Mouse (Mus musculus): Measurements from ENCODE around the gene Slco4a1. TPM values are rescaled to one million over a fixed set of nuclear protein-coding genes. Genes with fewer than 3 reads are reported as not detected.
A peak's percentile ranks its signal among the peaks of the same experiment; 100 is the strongest.

Slco4a1 gene
- polyA plus RNA-seq, 1 experiment from 2014 or later, result 0.86 TPM

- WGBS (ENCODE audit: insufficient replicate concordance), result 66% methylated on average over 4 of the region's 4 CpGs
- Histone ChIP-seq H3K9ac (ENCODE audit: low read depth, low read length) (no peak overlapping the region), H3K9me3 (replicated peaks; ENCODE audit: control insufficient read depth, low read length) (no peaks in the 10 kb centered on the region), H3K4me1 (ENCODE audit: control insufficient read depth, low read depth, low read length) (peaks cover 7% of the 10 kb centered on the region), H3K36me3 (ENCODE audit: control insufficient read depth, insufficient read depth) (no peaks in the 10 kb centered on the region), H3K4me3 (ENCODE audit: low read depth, low read length) (no peak overlapping the region), H3K4me2 (ENCODE audit: low read depth, low read length) (no peak overlapping the region), H3K27me3 (ENCODE audit: control insufficient read depth, insufficient read depth, low read depth, low read length) (peaks cover 30% of the 10 kb centered on the region), H3K27ac (ENCODE audit: low read length) (no peak overlapping the region)
- no peak for ATAC-seq (ENCODE audit: low read depth)
Observed at GRCm38 (mm10) chr2:180459437-180459836, 3.4 kb downstream of the Slco4a1 start.

DNA sequence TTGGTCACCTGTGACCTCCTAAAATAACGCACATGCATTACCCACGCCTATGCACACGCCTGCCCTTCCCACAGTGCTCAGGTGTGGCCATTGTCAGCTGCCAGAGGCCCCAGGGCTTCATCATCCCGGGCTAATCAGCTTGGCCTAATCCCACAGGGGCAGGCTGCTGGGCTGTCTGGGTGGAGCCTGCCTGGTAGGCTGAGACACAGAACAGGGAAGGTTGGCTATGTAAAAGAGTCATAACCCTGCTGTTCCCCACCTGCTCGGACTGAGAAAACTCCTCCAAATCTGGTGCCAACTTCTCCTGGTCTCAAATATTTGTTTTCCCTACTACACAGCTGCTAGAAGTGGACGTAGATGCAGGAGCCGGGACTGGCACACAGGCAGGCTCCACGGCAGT is 4.8 kb downstream of the Slco4a1 start:
- Histone ChIP-seq H3K27me3 (ENCODE audit: control insufficient read depth, insufficient read depth, low read depth, low read length) (peaks cover 26% of the 10 kb centered on the region), H3K36me3 (ENCODE audit: control insufficient read depth, insufficient read depth) (no peaks in the 10 kb centered on the region), H3K4me2 (ENCODE audit: low read depth, low read length) (no peak overlapping the region), H3K4me1 (ENCODE audit: control insufficient read depth, low read depth, low read length) (peaks cover 4% of the 10 kb centered on the region), H3K27ac (ENCODE audit: low read length) (no peak overlapping the region), H3K9ac (ENCODE audit: low read depth, low read length) (no peak overlapping the region), H3K9me3 (replicated peaks; ENCODE audit: control insufficient read depth, low read length) (no peaks in the 10 kb centered on the region), H3K4me3 (ENCODE audit: low read depth, low read length) (no peak overlapping the region)
- 58% methylated on average over 8 of the region's 8 CpGs for WGBS (ENCODE audit: insufficient replicate concordance)
- ATAC-seq (ENCODE audit: low read depth), result no peak

- no peak overlapping the region for H3K4me2 ChIP-seq (ENCODE audit: low read depth, low read length)
- ATAC-seq (ENCODE audit: low read depth), result no peak
- no peak overlapping the region for H3K4me3 ChIP-seq (ENCODE audit: low read depth, low read length)
- 53% methylated on average over 8 of the region's 8 CpGs for WGBS (ENCODE audit: insufficient replicate concordance)
- H3K4me1 ChIP-seq (ENCODE audit: control insufficient read depth, low read depth, low read length), result no peaks in the 10 kb centered on the region
- no peaks in the 10 kb centered on the region for H3K36me3 ChIP-seq (ENCODE audit: control insufficient read depth, insufficient read depth)
- no peak overlapping the region for H3K27ac ChIP-seq (ENCODE audit: low read length)
- H3K9me3 ChIP-seq (replicated peaks; ENCODE audit: control insufficient read depth, low read length), result no peaks in the 10 kb centered on the region
- peaks cover 12% of the 10 kb centered on the region for H3K27me3 ChIP-seq (ENCODE audit: control insufficient read depth, insufficient read depth, low read depth, low read length)
- no peak overlapping the region for H3K9ac ChIP-seq (ENCODE audit: low read depth, low read length)
Observed at GRCm38 (mm10) chr2:180462593-180462992, 6.5 kb downstream of the Slco4a1 start.

DNA sequence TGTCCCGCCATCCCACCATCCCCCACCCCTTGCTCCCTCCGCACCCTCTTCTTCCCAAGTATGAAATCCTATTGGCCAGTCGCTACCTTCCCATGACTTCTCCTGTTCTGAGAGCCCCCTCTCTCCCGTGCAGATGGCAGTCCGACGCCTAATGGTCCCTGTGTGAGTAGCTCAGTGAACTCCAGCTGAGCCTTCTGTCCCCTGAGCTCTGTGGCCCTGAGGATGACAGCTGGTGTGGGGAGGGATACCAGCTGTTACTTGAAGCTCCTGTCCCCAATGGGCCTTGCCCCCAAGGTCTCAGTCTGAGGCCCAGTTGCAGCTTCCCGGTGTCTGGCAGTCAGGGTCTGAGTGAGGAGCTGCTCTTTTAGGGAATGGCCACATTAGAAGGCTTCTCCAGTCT is 10.5 kb downstream of the Slco4a1 start:
- no peaks in the 10 kb centered on the region for H3K4me1 ChIP-seq (ENCODE audit: control insufficient read depth, low read depth, low read length)
- H3K27ac ChIP-seq (ENCODE audit: low read length), result no peak overlapping the region
- WGBS (ENCODE audit: insufficient replicate concordance), result 67% methylated on average over 7 of the region's 7 CpGs
- no peaks in the 10 kb centered on the region for H3K9me3 ChIP-seq (replicated peaks; ENCODE audit: control insufficient read depth, low read length)
- H3K36me3 ChIP-seq (ENCODE audit: control insufficient read depth, insufficient read depth), result no peaks in the 10 kb centered on the region
- no peak overlapping the region for H3K4me2 ChIP-seq (ENCODE audit: low read depth, low read length)
- H3K9ac ChIP-seq (ENCODE audit: low read depth, low read length), result no peak overlapping the region
- ATAC-seq (ENCODE audit: low read depth), result no peak
- H3K27me3 ChIP-seq (ENCODE audit: control insufficient read depth, insufficient read depth, low read depth, low read length), result peaks cover 6% of the 10 kb centered on the region
- no peak overlapping the region for H3K4me3 ChIP-seq (ENCODE audit: low read depth, low read length)

DNA sequence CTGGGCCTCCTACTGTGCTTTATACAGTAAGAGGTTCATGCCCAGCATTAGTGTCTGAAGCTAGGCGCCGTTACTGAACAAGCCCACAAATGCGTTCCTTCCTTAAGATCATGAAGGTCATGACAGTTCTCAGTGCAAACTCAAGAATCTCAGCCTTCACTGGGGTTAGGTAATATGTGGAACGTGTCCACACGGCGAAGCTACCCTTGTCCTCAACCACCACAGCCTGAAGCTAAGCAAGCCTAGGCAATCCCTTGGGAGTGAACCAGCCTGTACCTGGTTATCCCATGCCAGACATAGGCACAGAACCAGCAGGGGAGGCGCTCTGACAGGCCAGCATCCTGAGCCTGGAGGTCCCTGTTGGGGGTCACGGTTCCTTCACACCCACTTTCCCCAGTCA is 12.8 kb downstream of the Slco4a1 start:
- Histone ChIP-seq H3K4me3 (ENCODE audit: low read depth, low read length) (no peak overlapping the region), H3K27me3 (ENCODE audit: control insufficient read depth, insufficient read depth, low read depth, low read length) (peaks cover 3% of the 10 kb centered on the region; the same call in 1 of the 2 replicates), H3K9me3 (replicated peaks; ENCODE audit: control insufficient read depth, low read length) (no peaks in the 10 kb centered on the region), H3K36me3 (ENCODE audit: control insufficient read depth, insufficient read depth) (no peaks in the 10 kb centered on the region), H3K4me1 (ENCODE audit: control insufficient read depth, low read depth, low read length) (no peaks in the 10 kb centered on the region), H3K4me2 (ENCODE audit: low read depth, low read length) (no peak overlapping the region), H3K27ac (ENCODE audit: low read length) (no peak overlapping the region), H3K9ac (ENCODE audit: low read depth, low read length) (no peak overlapping the region)
- ATAC-seq (ENCODE audit: low read depth), result no peak
- 74% methylated on average over 8 of the region's 8 CpGs for WGBS (ENCODE audit: insufficient replicate concordance)

GRCm38 (mm10) chr2:180469768-180470167 is 13.7 kb downstream of the Slco4a1 start:
- peaks cover 3% of the 10 kb centered on the region; the same call in 1 of the 2 replicates for H3K27me3 ChIP-seq (ENCODE audit: control insufficient read depth, insufficient read depth, low read depth, low read length)
- ATAC-seq (ENCODE audit: low read depth), result no peak
- no peak overlapping the region for H3K9ac ChIP-seq (ENCODE audit: low read depth, low read length)
- no peaks in the 10 kb centered on the region for H3K36me3 ChIP-seq (ENCODE audit: control insufficient read depth, insufficient read depth)
- H3K9me3 ChIP-seq (replicated peaks; ENCODE audit: control insufficient read depth, low read length), result no peaks in the 10 kb centered on the region
- 67% methylated on average over 9 of the region's 9 CpGs for WGBS (ENCODE audit: insufficient replicate concordance)
- H3K27ac ChIP-seq (ENCODE audit: low read length), result no peak overlapping the region
- H3K4me1 ChIP-seq (ENCODE audit: control insufficient read depth, low read depth, low read length), result no peaks in the 10 kb centered on the region
- H3K4me2 ChIP-seq (ENCODE audit: low read depth, low read length), result no peak overlapping the region
- H3K4me3 ChIP-seq (ENCODE audit: low read depth, low read length), result no peak overlapping the region

DNA sequence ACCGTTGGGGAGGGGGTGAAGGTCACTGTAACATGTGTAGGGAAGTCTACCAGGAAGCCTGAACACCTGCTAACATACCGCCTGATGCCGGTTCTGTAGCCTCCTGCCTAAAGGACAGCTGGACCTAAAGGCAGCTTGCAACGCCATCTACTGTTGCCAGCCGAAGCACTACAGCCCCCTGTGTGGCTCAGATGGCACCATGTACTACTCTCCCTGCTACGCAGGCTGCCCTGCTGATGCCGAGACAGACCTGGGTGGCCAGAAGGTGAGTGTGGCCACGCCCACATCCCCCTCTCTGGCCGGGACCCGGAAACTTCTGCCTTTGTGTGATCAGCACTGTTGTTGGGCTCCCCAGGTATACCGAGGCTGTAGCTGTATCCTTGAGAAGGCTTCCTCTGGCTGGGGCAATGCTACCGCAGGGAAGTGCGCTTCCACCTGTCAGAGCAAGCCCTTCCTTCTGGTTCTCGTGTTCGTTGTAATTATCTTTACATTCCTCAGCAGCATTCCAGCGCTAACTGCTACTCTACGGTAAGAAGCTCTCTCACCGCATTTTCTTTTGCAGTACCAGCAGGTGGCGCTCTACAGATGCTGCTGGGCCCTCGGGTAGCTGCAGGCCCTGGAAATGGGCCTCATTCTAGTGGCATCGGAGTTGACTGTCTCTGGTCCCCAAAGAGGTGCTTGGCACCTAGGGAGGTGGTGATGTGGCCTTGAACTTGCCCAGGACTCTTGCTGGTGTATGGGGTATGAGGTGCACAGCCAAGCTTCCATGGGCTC is 16.4 kb downstream of the Slco4a1 start:
- Histone ChIP-seq H3K4me2 (ENCODE audit: low read depth, low read length) (no peak overlapping the region), H3K9me3 (replicated peaks; ENCODE audit: control insufficient read depth, low read length) (no peaks in the 10 kb centered on the region), H3K27me3 (ENCODE audit: control insufficient read depth, insufficient read depth, low read depth, low read length) (no peaks in the 10 kb centered on the region), H3K36me3 (ENCODE audit: control insufficient read depth, insufficient read depth) (no peaks in the 10 kb centered on the region), H3K4me3 (ENCODE audit: low read depth, low read length) (no peak overlapping the region), H3K27ac (ENCODE audit: low read length) (no peak overlapping the region), H3K4me1 (ENCODE audit: control insufficient read depth, low read depth, low read length) (no peaks in the 10 kb centered on the region), H3K9ac (ENCODE audit: low read depth, low read length) (no peak overlapping the region)
- ATAC-seq (ENCODE audit: low read depth), result 0 out of 2 replicates have a peak, but pooled peaks have one; percentile 13
- WGBS (ENCODE audit: insufficient replicate concordance), result 20% methylated on average over 21 of the region's 21 CpGs

GRCm38 (mm10) chr2:180473080-180473440 is 17.0 kb downstream of the Slco4a1 start:
- 42% methylated on average over 7 of the region's 7 CpGs for WGBS (ENCODE audit: insufficient replicate concordance)
- H3K36me3 ChIP-seq (ENCODE audit: control insufficient read depth, insufficient read depth), result no peaks in the 10 kb centered on the region
- ATAC-seq (ENCODE audit: low read depth), result no peak

DNA sequence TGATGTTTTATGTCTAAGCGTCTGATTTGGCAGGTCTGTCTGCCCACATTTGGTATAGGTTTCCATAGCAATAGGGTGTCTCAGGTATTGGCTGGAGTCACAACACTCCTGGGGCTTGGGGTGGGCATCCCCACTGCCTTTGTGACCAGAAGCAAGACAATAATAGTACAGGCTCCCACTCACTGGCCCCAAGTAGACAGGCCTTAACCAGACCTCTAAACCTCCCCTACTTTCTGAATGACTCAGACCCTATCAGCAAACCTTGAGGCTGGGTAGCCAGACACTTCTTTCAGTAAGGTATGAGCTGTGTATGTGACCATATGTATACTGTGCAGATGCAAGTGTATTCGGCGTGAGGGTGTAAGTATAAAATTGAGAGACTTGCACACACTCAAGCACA is 18.8 kb downstream of the Slco4a1 start:
- no peak overlapping the region for H3K4me3 ChIP-seq (ENCODE audit: low read depth, low read length)
- H3K4me2 ChIP-seq (ENCODE audit: low read depth, low read length), result no peak overlapping the region
- no peaks in the 10 kb centered on the region for H3K9me3 ChIP-seq (replicated peaks; ENCODE audit: control insufficient read depth, low read length)
- H3K27me3 ChIP-seq (ENCODE audit: control insufficient read depth, insufficient read depth, low read depth, low read length), result no peaks in the 10 kb centered on the region
- WGBS (ENCODE audit: insufficient replicate concordance), result 75% methylated on average over 3 of the region's 3 CpGs
- H3K36me3 ChIP-seq (ENCODE audit: control insufficient read depth, insufficient read depth), result no peaks in the 10 kb centered on the region
- ATAC-seq (ENCODE audit: low read depth), result no peak
- H3K4me1 ChIP-seq (ENCODE audit: control insufficient read depth, low read depth, low read length), result no peaks in the 10 kb centered on the region
- H3K27ac ChIP-seq (ENCODE audit: low read length), result no peak overlapping the region
- no peak overlapping the region for H3K9ac ChIP-seq (ENCODE audit: low read depth, low read length)

More at GRCm38 (mm10) chr2:180473080-180473440, 17.0 kb downstream of the Slco4a1 start:
- H3K4me1 ChIP-seq (ENCODE audit: control insufficient read depth, low read depth, low read length), result no peaks in the 10 kb centered on the region
- no peak overlapping the region for H3K9ac ChIP-seq (ENCODE audit: low read depth, low read length)
- no peaks in the 10 kb centered on the region for H3K9me3 ChIP-seq (replicated peaks; ENCODE audit: control insufficient read depth, low read length)
- no peak overlapping the region for H3K4me2 ChIP-seq (ENCODE audit: low read depth, low read length)
- no peak overlapping the region for H3K4me3 ChIP-seq (ENCODE audit: low read depth, low read length)
- no peak overlapping the region for H3K27ac ChIP-seq (ENCODE audit: low read length)
- no peaks in the 10 kb centered on the region for H3K27me3 ChIP-seq (ENCODE audit: control insufficient read depth, insufficient read depth, low read depth, low read length)
